Mouse (Mus musculus): Measurements from ENCODE around the gene Sf1. TPM values are rescaled to one million over a fixed set of nuclear protein-coding genes. Genes with fewer than 3 reads are reported as not detected.

The Sf1 gene
- polyA plus RNA-seq, 1 experiment from 2014 or later = 49.5 TPM

DNA sequence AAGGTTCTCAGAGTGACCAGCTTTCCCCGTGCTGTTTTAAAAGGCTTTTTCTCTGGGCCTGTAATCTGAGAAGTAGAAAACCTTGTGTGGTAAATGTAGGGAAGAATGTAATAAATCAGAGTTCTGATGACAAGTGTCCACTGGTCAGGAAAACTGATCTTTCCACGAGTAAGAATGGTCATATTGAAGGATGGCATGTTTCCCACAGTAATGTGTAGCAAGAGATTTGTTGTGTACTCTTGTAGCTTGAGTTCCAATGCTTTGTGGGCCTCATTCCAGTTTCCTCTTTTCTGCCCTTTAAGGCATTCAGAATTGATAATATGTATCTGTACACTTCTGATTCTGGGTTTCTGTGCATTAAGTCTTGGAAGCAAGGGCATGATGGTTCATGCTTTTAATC, 1.4 kb downstream of the Sf1 start:
- no peaks in the 10 kb centered on the region for H3K9me3 ChIP-seq (ENCODE audit: low read length)
- H3K27me3 ChIP-seq (replicated peaks; ENCODE audit: insufficient read depth, low read length) = no peaks in the 10 kb centered on the region
- no peak for DNase-seq (ENCODE audit: low spot score)
- peaks cover 8% of the 10 kb centered on the region; the same call in 1 of the 2 replicates for H3K4me1 ChIP-seq (ENCODE audit: insufficient read depth, low read depth, low read length)
- peak overlapping the region; percentile 100 for H3K27ac ChIP-seq (ENCODE audit: low read length)
- H3K36me3 ChIP-seq (ENCODE audit: insufficient read depth, low read length) = peaks cover 34% of the 10 kb centered on the region
- peak overlapping the region; percentile 100 for H3K4me3 ChIP-seq (ENCODE audit: low read depth, low read length)
- peak overlapping the region; percentile 100 for H3K9ac ChIP-seq (replicated peaks; ENCODE audit: low read depth)
- WGBS = 2% methylated on average over 2 of the region's 2 CpGs
- TF ChIP-seq CTCF (IDR thresholded peaks at IDR 0.05) (no peak), EP300 (IDR thresholded peaks at IDR 0.05) (no peak)
- peak overlapping the region; percentile 85 for H3K4me2 ChIP-seq (replicated peaks; ENCODE audit: low read depth, low read length)
- no peak for ATAC-seq

- WGBS = 74% methylated on average over 2 of the region's 2 CpGs
- H3K4me2 ChIP-seq (replicated peaks; ENCODE audit: low read depth, low read length) = no peak overlapping the region
- H3K4me3 ChIP-seq (ENCODE audit: low read depth, low read length) = no peak overlapping the region
- DNase-seq (ENCODE audit: low spot score) (no peak), ATAC-seq (no peak)
- H3K9me3 ChIP-seq (ENCODE audit: low read length) = no peaks in the 10 kb centered on the region
- H3K4me1 ChIP-seq (ENCODE audit: insufficient read depth, low read depth, low read length) = peaks cover 4% of the 10 kb centered on the region; the same call in 1 of the 2 replicates
- H3K27me3 ChIP-seq (replicated peaks; ENCODE audit: insufficient read depth, low read length) = no peaks in the 10 kb centered on the region
- peaks cover 69% of the 10 kb centered on the region for H3K36me3 ChIP-seq (ENCODE audit: insufficient read depth, low read length)
- no peak overlapping the region for H3K27ac ChIP-seq (ENCODE audit: low read length)
- TF ChIP-seq EP300 (IDR thresholded peaks at IDR 0.05) (no peak), CTCF (IDR thresholded peaks at IDR 0.05) (no peak)
- no peak overlapping the region for H3K9ac ChIP-seq (replicated peaks; ENCODE audit: low read depth)
Measured at GRCm38 (mm10) chr19:6370175-6370574, 6.7 kb downstream of the Sf1 start.

- 47% methylated on average over 3 of the region's 3 CpGs for WGBS
- H3K4me3 ChIP-seq (ENCODE audit: low read depth, low read length) = no peak overlapping the region
Measured at GRCm38 (mm10) chr19:6372433-6372832, 8.9 kb downstream of the Sf1 start.

GRCm38 (mm10) chr19:6373539-6374400, 10.3 kb downstream of the Sf1 start:
- Histone ChIP-seq H3K36me3 (ENCODE audit: insufficient read depth, low read length) (peaks cover 58% of the 10 kb centered on the region), H3K4me3 (ENCODE audit: low read depth, low read length) (no peak overlapping the region), H3K27me3 (replicated peaks; ENCODE audit: insufficient read depth, low read length) (no peaks in the 10 kb centered on the region), H3K9me3 (ENCODE audit: low read length) (no peaks in the 10 kb centered on the region), H3K4me1 (ENCODE audit: insufficient read depth, low read depth, low read length) (no peaks in the 10 kb centered on the region), H3K9ac (replicated peaks; ENCODE audit: low read depth) (no peak overlapping the region), H3K27ac (ENCODE audit: low read length) (no peak overlapping the region), H3K4me2 (replicated peaks; ENCODE audit: low read depth, low read length) (no peak overlapping the region)
- peak; percentile 86 for TF ChIP-seq CTCF (IDR thresholded peaks at IDR 0.05)
- TF ChIP-seq EP300 (IDR thresholded peaks at IDR 0.05) = no peak
- WGBS = 48% methylated on average over 12 of the region's 12 CpGs
- DNase-seq (ENCODE audit: low spot score) (peak; percentile 76), ATAC-seq (peak; percentile 50)

More at GRCm38 (mm10) chr19:6372433-6372832, 8.9 kb downstream of the Sf1 start:
- ATAC-seq (peak; percentile 52), DNase-seq (ENCODE audit: low spot score) (peak; percentile 69)
- Histone ChIP-seq H3K27ac (ENCODE audit: low read length) (no peak overlapping the region), H3K4me2 (replicated peaks; ENCODE audit: low read depth, low read length) (no peak overlapping the region), H3K9me3 (ENCODE audit: low read length) (no peaks in the 10 kb centered on the region), H3K9ac (replicated peaks; ENCODE audit: low read depth) (no peak overlapping the region), H3K27me3 (replicated peaks; ENCODE audit: insufficient read depth, low read length) (no peaks in the 10 kb centered on the region), H3K36me3 (ENCODE audit: insufficient read depth, low read length) (peaks cover 59% of the 10 kb centered on the region), H3K4me1 (ENCODE audit: insufficient read depth, low read depth, low read length) (no peaks in the 10 kb centered on the region)
- TF ChIP-seq EP300 (IDR thresholded peaks at IDR 0.05) (no peak), CTCF (IDR thresholded peaks at IDR 0.05) (no peak)

DNA sequence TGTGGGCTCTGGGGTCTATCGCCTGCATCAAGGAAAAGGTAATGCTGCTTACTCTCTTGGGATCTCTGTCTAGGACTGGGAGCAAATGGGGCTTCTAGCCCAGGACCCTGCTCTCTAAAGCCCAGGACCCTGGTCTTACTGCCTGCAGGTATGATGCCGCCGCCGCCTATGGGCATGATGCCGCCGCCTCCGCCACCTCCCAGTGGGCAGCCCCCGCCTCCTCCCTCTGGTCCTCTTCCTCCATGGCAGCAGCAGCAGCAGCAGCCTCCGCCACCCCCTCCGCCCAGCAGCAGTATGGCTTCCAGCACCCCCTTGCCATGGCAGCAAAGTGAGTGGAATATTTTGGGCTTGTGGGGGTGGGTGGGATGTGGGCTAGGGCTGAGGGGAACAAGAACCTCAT, 11.1 kb downstream of the Sf1 start:
- H3K4me1 ChIP-seq (ENCODE audit: insufficient read depth, low read depth, low read length) = no peaks in the 10 kb centered on the region
- no peak overlapping the region for H3K4me2 ChIP-seq (replicated peaks; ENCODE audit: low read depth, low read length)
- H3K9me3 ChIP-seq (ENCODE audit: low read length) = no peaks in the 10 kb centered on the region
- no peak overlapping the region for H3K9ac ChIP-seq (replicated peaks; ENCODE audit: low read depth)
- no peak overlapping the region for H3K4me3 ChIP-seq (ENCODE audit: low read depth, low read length)
- TF ChIP-seq EP300 (IDR thresholded peaks at IDR 0.05) (no peak), CTCF (IDR thresholded peaks at IDR 0.05) (no peak)
- H3K27ac ChIP-seq (ENCODE audit: low read length) = no peak overlapping the region
- H3K27me3 ChIP-seq (replicated peaks; ENCODE audit: insufficient read depth, low read length) = no peaks in the 10 kb centered on the region
- 98% methylated on average over 10 of the region's 10 CpGs for WGBS
- ATAC-seq (no peak), DNase-seq (ENCODE audit: low spot score) (no peak)
- H3K36me3 ChIP-seq (ENCODE audit: insufficient read depth, low read length) = peaks cover 54% of the 10 kb centered on the region

DNA sequence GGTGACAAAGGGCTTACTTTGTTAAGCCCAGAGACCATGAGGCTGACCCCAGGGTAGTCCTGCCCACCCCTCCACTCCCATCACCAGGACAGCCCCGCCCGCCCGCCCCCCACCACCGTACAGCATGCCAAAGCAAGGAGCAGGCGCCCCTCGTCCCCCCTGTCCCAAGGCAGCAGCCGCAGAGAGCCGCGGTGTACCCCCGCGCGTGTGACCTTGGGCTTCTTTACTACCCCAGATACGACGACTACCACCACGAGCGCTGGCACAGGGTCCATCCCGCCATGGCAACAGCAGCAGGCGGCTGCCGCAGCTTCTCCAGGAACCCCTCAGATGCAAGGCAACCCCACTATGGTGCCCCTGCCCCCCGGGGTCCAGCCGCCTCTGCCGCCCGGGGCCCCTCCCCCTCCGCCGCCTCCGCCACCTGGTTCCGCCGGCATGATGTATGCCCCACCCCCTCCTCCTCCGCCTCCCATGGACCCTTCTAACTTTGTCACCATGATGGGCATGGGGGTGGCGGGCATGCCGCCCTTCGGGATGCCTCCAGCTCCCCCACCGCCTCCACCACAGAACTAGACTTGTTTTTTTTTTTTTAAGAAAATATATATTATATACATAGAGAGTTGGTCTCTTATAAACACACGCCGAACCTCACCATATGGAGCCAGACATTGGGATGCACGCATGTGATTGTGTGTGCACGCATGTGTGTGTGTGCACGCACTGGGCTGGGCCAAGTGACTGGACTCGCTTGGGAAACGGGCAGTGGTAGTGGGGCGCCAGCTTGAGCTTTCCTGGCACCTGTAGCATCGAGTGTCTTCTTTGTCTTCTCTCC, 12.1 kb downstream of the Sf1 start:
- WGBS = 89% methylated on average over 38 of the region's 42 CpGs

More for the DNA sequence above, 12.1 kb downstream of the Sf1 start:
- Histone ChIP-seq H3K4me3 (ENCODE audit: low read depth, low read length) (no peak overlapping the region), H3K36me3 (ENCODE audit: insufficient read depth, low read length) (peaks cover 52% of the 10 kb centered on the region), H3K4me1 (ENCODE audit: insufficient read depth, low read depth, low read length) (no peaks in the 10 kb centered on the region), H3K9ac (replicated peaks; ENCODE audit: low read depth) (no peak overlapping the region), H3K9me3 (ENCODE audit: low read length) (no peaks in the 10 kb centered on the region), H3K27me3 (replicated peaks; ENCODE audit: insufficient read depth, low read length) (no peaks in the 10 kb centered on the region), H3K4me2 (replicated peaks; ENCODE audit: low read depth, low read length) (no peak overlapping the region), H3K27ac (ENCODE audit: low read length) (no peak overlapping the region)
- no peak for DNase-seq (ENCODE audit: low spot score)
- no peak for ATAC-seq
- TF ChIP-seq EP300 (IDR thresholded peaks at IDR 0.05) = no peak
- no peak for TF ChIP-seq CTCF (IDR thresholded peaks at IDR 0.05)

Measured in lung, postnatal 0 days (tissue).